Mouse (Mus musculus) ZHBTc4 (cell line): ENCODE measurements around the gene Ubxn1.
A peak's percentile ranks its signal among the peaks of the same experiment; 100 is the strongest.
"Not testable (repeated sequence)": the region's sequence is repeated elsewhere in the genome, so short reads cannot be mapped to it uniquely, and the experiment has no call there.

ENCODE experiments used
- DNase-seq: peaks from one replicate; pipeline ENCODE4 v3.0.0-alpha.2; 2011; ENCODE audit warnings: low read depth, low spot score

Ubxn1 gene

GRCm38 (mm10) chr19:8857689-8858088 lies 13.6 kb upstream of the Ubxn1 start:
- peak; percentile 77 for DNase-seq

GRCm38 (mm10) chr19:8859018-8859417 lies 12.3 kb upstream of the Ubxn1 start:
- DNase-seq = no peak

- no peak for DNase-seq
These were observed 7.0 kb upstream of the Ubxn1 start for GRCm38 (mm10) chr19:8864265-8864664.

- DNase-seq = not testable (repeated sequence)
These were observed 915 bp upstream of the Ubxn1 start for GRCm38 (mm10) chr19:8870381-8870780.

GRCm38 (mm10) chr19:8870838-8871237 lies 458 bp upstream of the Ubxn1 start:
- no peak for DNase-seq

GRCm38 (mm10) chr19:8872266-8872840 lies 1.1 kb downstream of the Ubxn1 start:
- DNase-seq = peak; percentile 69

GRCm38 (mm10) chr19:8875031-8875430 lies 3.7 kb downstream of the Ubxn1 start:
- no peak for DNase-seq

- peak; percentile 89 for DNase-seq
These were observed 9.2 kb downstream of the Ubxn1 start, which contains the start of gene Uqcc3 for GRCm38 (mm10) chr19:8880311-8881033. TSS of gene Uqcc3 (minus strand) at chr19:8880923.

- no peak for DNase-seq
These were observed 9.7 kb downstream of the Ubxn1 start for GRCm38 (mm10) chr19:8881034-8881392.

GRCm38 (mm10) chr19:8883616-8884015 lies 12.3 kb downstream of the Ubxn1 start, which contains the start of the genes Lbhd1 and Gm49403:
TSS of gene Lbhd1 (plus strand) at chr19:8883732.
TSS of gene Gm49403 (plus strand) at chr19:8883930.
- no peak for DNase-seq

GRCm38 (mm10) chr19:8886916-8887584 lies 15.8 kb downstream of the Ubxn1 start:
- peak; percentile 62 for DNase-seq

- DNase-seq = peak; percentile 69
These were observed 16.5 kb downstream of the Ubxn1 start for GRCm38 (mm10) chr19:8887585-8888463.

- DNase-seq = peak; percentile 99
These were observed 17.5 kb downstream of the Ubxn1 start, which contains the start of the genes 1810009A15Rik and Gm49416 for GRCm38 (mm10) chr19:8888511-8889385. TSS of gene 1810009A15Rik (plus strand) at chr19:8888853. TSS of gene Gm49416 (plus strand) at chr19:8888926.

- peak; percentile 95 for DNase-seq
These were observed 21.8 kb downstream of the Ubxn1 start, which contains the start of gene Ints5 for GRCm38 (mm10) chr19:8892829-8893766. TSS of gene Ints5 (plus strand) at chr19:8893005.

- no peak for DNase-seq
These were observed 24.2 kb downstream of the Ubxn1 start for GRCm38 (mm10) chr19:8895397-8895960.

GRCm38 (mm10) chr19:8896231-8896630 lies 24.9 kb downstream of the Ubxn1 start:
- not testable (repeated sequence) for DNase-seq

GRCm38 (mm10) chr19:8897211-8897864 lies 26.0 kb downstream of the Ubxn1 start:
- peak; percentile 79 for DNase-seq

- DNase-seq = peak; percentile 99
These were observed 26.7 kb downstream of the Ubxn1 start, which contains the start of gene Ganab for GRCm38 (mm10) chr19:8897865-8898495. TSS of gene Ganab (plus strand) at chr19:8898071.
